Mouse (Mus musculus): ENCODE results near the gene Zdhhc25.

Zdhhc25 gene

DNA sequence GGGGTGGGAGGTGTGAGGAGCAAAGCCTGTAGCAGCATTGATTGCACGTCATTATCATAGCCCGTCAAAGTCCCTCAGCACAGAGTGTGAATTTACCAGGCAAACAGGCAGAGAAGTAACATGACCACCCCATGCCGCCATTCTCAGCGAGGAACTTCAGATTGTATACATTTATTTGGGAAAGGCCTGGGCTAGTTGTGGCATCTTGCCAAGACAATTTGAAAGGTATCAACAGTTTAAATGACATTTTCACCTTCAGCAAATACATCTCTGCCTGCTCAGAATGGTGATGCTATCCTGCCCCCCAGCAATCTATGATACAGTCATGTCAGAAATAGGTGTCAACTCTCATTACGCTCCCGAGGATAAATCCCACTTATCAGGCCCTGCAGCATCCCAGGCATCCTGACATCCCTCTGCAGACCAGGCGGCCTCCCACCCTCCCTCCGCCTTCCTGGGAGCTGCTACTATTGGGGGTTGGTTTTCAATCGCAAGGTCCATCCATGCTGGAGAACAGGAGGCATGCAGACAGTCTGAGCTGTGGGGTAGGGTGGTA is 28.8 kb downstream of the Zdhhc25 start:
- DNase-seq (ENCODE audit: low spot score) = no peak

- DNase-seq (ENCODE audit: low spot score) = no peak
Measured at GRCm38 (mm10) chr15:88635205-88635604, 35.1 kb downstream of the Zdhhc25 start.

- DNase-seq (ENCODE audit: low spot score) = peak; percentile 16
Measured at GRCm38 (mm10) chr15:88651019-88651418, 50.9 kb downstream of the Zdhhc25 start.
